Comparison of ENCODE assay signal across 23 mouse cellular contexts in genomic region chr7:132193606-132194005, GRCm38 (mm10). TPM values are rescaled to one million over a fixed set of nuclear protein-coding genes. Genes with fewer than 3 reads are reported as not detected.
DNase-seq lines count a peak whose midpoint lies in the region; ATAC-seq and TF ChIP-seq lines count a peak whose summit lies in the region.
"Had no signal": no experiment of that assay in that cellular context is flagged by ENCODE, and none has a peak within 500 bp of the region (broad histone marks: within the 10 kb centered on the region; RNA-seq: fewer than 3 reads in every experiment).

No protein-coding gene starts in this region.

- WGBS in intestine, postnatal 0 days, result 94% methylated on average over 2 of the region's 2 CpGs

- no peaks in the 10 kb centered on the region for H3K4me1 ChIP-seq in intestine, postnatal 0 days (replicated peaks; ENCODE audit: control insufficient read depth, insufficient read depth, low read length)
- H3K4me1 ChIP-seq: hindbrain, embryonic 15.5 days had no signal

- ATAC-seq in intestine, postnatal 0 days, result no peak
- ATAC-seq: forebrain, embryonic 13.5 days; intestine, embryonic 16.5 days; liver, postnatal 0 days; lung, postnatal 0 days had no signal

- H3K27ac ChIP-seq in intestine, postnatal 0 days (ENCODE audit: low read depth, low read length), result no peak overlapping the region
- H3K27ac ChIP-seq: embryonic facial prominence, embryonic 13.5 days; forebrain, embryonic 13.5 days; hindbrain, embryonic 15.5 days; layer of hippocampus, adult 2 months; limb, embryonic 12.5 days; midbrain, embryonic 12.5 days had no signal

- no peak overlapping the region for H3K9ac ChIP-seq in intestine, postnatal 0 days (ENCODE audit: low read depth, low read length)
- H3K9ac ChIP-seq: embryonic facial prominence, embryonic 13.5 days; forebrain, embryonic 13.5 days; hindbrain, embryonic 15.5 days; limb, embryonic 12.5 days; liver, postnatal 0 days; midbrain, embryonic 12.5 days had no signal

- no peaks in the 10 kb centered on the region for H3K27me3 ChIP-seq in intestine, postnatal 0 days (replicated peaks; ENCODE audit: control insufficient read depth, insufficient read depth, low read length)
- H3K27me3 ChIP-seq: forebrain, embryonic 13.5 days; hindbrain, embryonic 15.5 days; midbrain, embryonic 12.5 days had no signal

- H3K9me3 ChIP-seq in intestine, postnatal 0 days (ENCODE audit: control insufficient read depth), result no peaks in the 10 kb centered on the region
- H3K9me3 ChIP-seq: embryonic facial prominence, embryonic 13.5 days; hindbrain, embryonic 15.5 days had no signal

- no peak overlapping the region for H3K4me3 ChIP-seq in intestine, postnatal 0 days (ENCODE audit: low read depth, low read length)
- H3K4me3 ChIP-seq: embryonic facial prominence, embryonic 13.5 days; erythroblast, embryonic 14.5 days; forebrain, embryonic 13.5 days; hindbrain, embryonic 15.5 days; layer of hippocampus, adult 2 months; limb, embryonic 12.5 days; midbrain, embryonic 12.5 days had no signal

- intact Hi-C loops in heart, postnatal 25 days (cut with DNase I), result no loop called here
- intact Hi-C loops in heart, postnatal 14 days (cut with DNase I), result no loop called here

- H3K36me3 ChIP-seq in intestine, postnatal 0 days (ENCODE audit: control insufficient read depth, insufficient read depth), result no peaks in the 10 kb centered on the region
- H3K36me3 ChIP-seq: embryonic facial prominence, embryonic 13.5 days; hindbrain, embryonic 15.5 days; limb, embryonic 12.5 days; midbrain, embryonic 12.5 days had no signal

- H3K4me2 ChIP-seq in intestine, postnatal 0 days (replicated peaks; ENCODE audit: low read depth), result no peak overlapping the region
- H3K4me2 ChIP-seq: embryonic facial prominence, embryonic 13.5 days; forebrain, embryonic 13.5 days; hindbrain, embryonic 15.5 days; limb, embryonic 12.5 days; liver, embryonic 11.5 days; midbrain, embryonic 12.5 days had no signal

- no peak for TF ChIP-seq CTCF in intestine, postnatal 0 days (IDR thresholded peaks at IDR 0.05; ENCODE audit: low read depth)

- DNase-seq in cerebellum, postnatal 10 days, result peak; percentile 81 to 85
- DNase-seq in cerebellum, adult 9-11 months, result no peak
- peak; percentile 36 to 65 for DNase-seq in heart, adult 9 months (ENCODE audit: low spot score in 2 of 2)
- DNase-seq in heart, postnatal 25 days (ENCODE audit: low spot score), result no peak
- DNase-seq in brain, adult 2 months (ENCODE audit: low read depth, low spot score), result peak; percentile 53
- peak; percentile 12 to 52 for DNase-seq in heart, postnatal 14 days
- DNase-seq: adrenal gland, postnatal 14 days; cerebellum, adult 11 months; embryo, embryonic 11 days; kidney, postnatal 25 days; liver, postnatal 0 days; right cerebral cortex, postnatal 14 days had no signal

RNA-seq across cellular contexts. Expression of gene Cpxm2, which starts 39.1 kb away (rescaled TPM):
- total RNA-seq in heart, postnatal 25 days (2021), result 1 to 10 TPM; 1.3 to 3.4 TPM
- total RNA-seq in heart, postnatal 14 days (2021), result under 1 TPM; 0.74 to 0.78 TPM
- 0.74 and 0.81 TPM in 2 replicates for polyA plus RNA-seq in intestine, postnatal 0 days (2015; fragmentation: Nextera tagmentation; extraction: Ambion mirVana)
- polyA plus RNA-seq: erythroblast, embryonic 14.5 days had no signal

Comparison
In these comparisons a context has a peak if more than half of its experiments do, and no peak if none do; other contexts are left out.
1. DNase-seq: peak in cerebellum, postnatal 10 days (2 of 2), heart, adult 9 months (2 of 2), brain, adult 2 months (single experiment) and heart, postnatal 14 days (2 of 2); none in cerebellum, adult 9-11 months (single experiment) and heart, postnatal 25 days (single experiment).